Mouse (Mus musculus): Measurements from ENCODE around the gene Pomgnt2. TPM values are rescaled to one million over a fixed set of nuclear protein-coding genes. Genes with fewer than 3 reads are reported as not detected.
"Not testable (repeated sequence)": the region's sequence is repeated elsewhere in the genome, so short reads cannot be mapped to it uniquely, and the experiment has no call there.

The Pomgnt2 gene
- polyA plus RNA-seq, 1 experiment from 2014 or later, result 15.1 TPM

- Histone ChIP-seq H3K4me1 (peaks cover 19% of the 10 kb centered on the region), H3K4me2 (no peak overlapping the region), H3K9ac (no peak overlapping the region), H3K9me3 (no peaks in the 10 kb centered on the region), H3K4me3 (no peak overlapping the region), H3K27ac (0 out of 2 replicates have a peak overlapping the region, but pooled peaks have one; percentile 18), H3K27me3 (no peaks in the 10 kb centered on the region), H3K36me3 (no peaks in the 10 kb centered on the region)
- WGBS, result 45% methylated on average over 7 of the region's 7 CpGs
- ATAC-seq (ENCODE audit: insufficient number of reproducible peaks, insufficient read depth, low FRiP score, low TSS enrichment, low read depth), result no peak
Measured at GRCm38 (mm10) chr9:122025855-122026590, 29.1 kb upstream of the Pomgnt2 start.

- Histone ChIP-seq H3K36me3 (no peaks in the 10 kb centered on the region), H3K4me2 (no peak overlapping the region), H3K9me3 (no peaks in the 10 kb centered on the region), H3K4me1 (peaks cover 19% of the 10 kb centered on the region), H3K27me3 (no peaks in the 10 kb centered on the region), H3K4me3 (no peak overlapping the region), H3K27ac (no peak overlapping the region), H3K9ac (no peak overlapping the region)
- ATAC-seq (ENCODE audit: insufficient number of reproducible peaks, insufficient read depth, low FRiP score, low TSS enrichment, low read depth), result no peak
- WGBS, result 90% methylated on average over 6 of the region's 6 CpGs
Measured at GRCm38 (mm10) chr9:122024419-122024818, 27.5 kb upstream of the Pomgnt2 start.

- H3K9ac ChIP-seq, result no peak overlapping the region
- H3K4me1 ChIP-seq, result peaks cover 25% of the 10 kb centered on the region
- H3K36me3 ChIP-seq, result no peaks in the 10 kb centered on the region
- no peaks in the 10 kb centered on the region for H3K27me3 ChIP-seq
- 84% methylated on average over 5 of the region's 5 CpGs for WGBS
- no peaks in the 10 kb centered on the region for H3K9me3 ChIP-seq
- no peak overlapping the region for H3K4me2 ChIP-seq
- ATAC-seq (ENCODE audit: insufficient number of reproducible peaks, insufficient read depth, low FRiP score, low TSS enrichment, low read depth), result no peak
- H3K4me3 ChIP-seq, result no peak overlapping the region
- H3K27ac ChIP-seq, result no peak overlapping the region
Measured at GRCm38 (mm10) chr9:122023873-122024272, 27.0 kb upstream of the Pomgnt2 start.

GRCm38 (mm10) chr9:122022776-122023175 is 25.9 kb upstream of the Pomgnt2 start:
- peaks cover 26% of the 10 kb centered on the region for H3K4me1 ChIP-seq
- no peak overlapping the region for H3K4me3 ChIP-seq
- ATAC-seq (ENCODE audit: insufficient number of reproducible peaks, insufficient read depth, low FRiP score, low TSS enrichment, low read depth), result no peak
- no peaks in the 10 kb centered on the region for H3K36me3 ChIP-seq
- no peak overlapping the region for H3K27ac ChIP-seq
- no peaks in the 10 kb centered on the region for H3K9me3 ChIP-seq
- H3K4me2 ChIP-seq, result no peak overlapping the region
- WGBS, result 77% methylated on average over 9 of the region's 9 CpGs
- H3K9ac ChIP-seq, result no peak overlapping the region
- H3K27me3 ChIP-seq, result no peaks in the 10 kb centered on the region

- Histone ChIP-seq H3K9me3 (no peaks in the 10 kb centered on the region), H3K9ac (no peak overlapping the region), H3K4me1 (peaks cover 18% of the 10 kb centered on the region), H3K27ac (no peak overlapping the region), H3K27me3 (no peaks in the 10 kb centered on the region), H3K4me2 (no peak overlapping the region), H3K36me3 (no peaks in the 10 kb centered on the region), H3K4me3 (no peak overlapping the region)
- WGBS, result 83% methylated on average over 5 of the region's 5 CpGs
- ATAC-seq (ENCODE audit: insufficient number of reproducible peaks, insufficient read depth, low FRiP score, low TSS enrichment, low read depth), result no peak
Measured at GRCm38 (mm10) chr9:122021581-122021980, 24.7 kb upstream of the Pomgnt2 start.

GRCm38 (mm10) chr9:122021171-122021570 is 24.3 kb upstream of the Pomgnt2 start:
- H3K4me1 ChIP-seq, result peaks cover 14% of the 10 kb centered on the region
- H3K4me2 ChIP-seq; H3K4me3 ChIP-seq; H3K36me3 ChIP-seq; ATAC-seq (ENCODE audit: insufficient number of reproducible peaks, insufficient read depth, low FRiP score, low TSS enrichment, low read depth); H3K27ac ChIP-seq; H3K9ac ChIP-seq; H3K9me3 ChIP-seq; H3K27me3 ChIP-seq: not testable (repeated sequence)
- WGBS, result 83% methylated on average over 4 of the region's 4 CpGs

GRCm38 (mm10) chr9:122020321-122020720 is 23.4 kb upstream of the Pomgnt2 start:
- H3K4me1 ChIP-seq, result peaks cover 10% of the 10 kb centered on the region
- no peak overlapping the region for H3K27ac ChIP-seq
- no peak for ATAC-seq (ENCODE audit: insufficient number of reproducible peaks, insufficient read depth, low FRiP score, low TSS enrichment, low read depth)
- no peaks in the 10 kb centered on the region for H3K27me3 ChIP-seq
- no peaks in the 10 kb centered on the region for H3K36me3 ChIP-seq
- WGBS, result 81% methylated on average over 4 of the region's 4 CpGs
- no peak overlapping the region for H3K4me3 ChIP-seq
- no peak overlapping the region for H3K9ac ChIP-seq
- no peak overlapping the region for H3K4me2 ChIP-seq
- H3K9me3 ChIP-seq, result no peaks in the 10 kb centered on the region

- no peak overlapping the region for H3K9ac ChIP-seq
- H3K27ac ChIP-seq, result 0 out of 2 replicates have a peak overlapping the region, but pooled peaks have one; percentile 18
- no peak for ATAC-seq (ENCODE audit: insufficient number of reproducible peaks, insufficient read depth, low FRiP score, low TSS enrichment, low read depth)
- no peaks in the 10 kb centered on the region for H3K9me3 ChIP-seq
- peak overlapping the region; percentile 16 for H3K4me2 ChIP-seq
- WGBS, result 9% methylated on average over 8 of the region's 8 CpGs
- no peaks in the 10 kb centered on the region for H3K36me3 ChIP-seq
- no peak overlapping the region for H3K4me3 ChIP-seq
- peaks cover 10% of the 10 kb centered on the region for H3K4me1 ChIP-seq
- H3K27me3 ChIP-seq, result no peaks in the 10 kb centered on the region
Measured at GRCm38 (mm10) chr9:122018782-122019395, 22.0 kb upstream of the Pomgnt2 start.

GRCm38 (mm10) chr9:122018079-122018478 is 21.2 kb upstream of the Pomgnt2 start:
- H3K4me1 ChIP-seq, result peaks cover 10% of the 10 kb centered on the region

GRCm38 (mm10) chr9:122014241-122014667 is 17.3 kb upstream of the Pomgnt2 start:
- peaks cover 5% of the 10 kb centered on the region for H3K4me1 ChIP-seq
- H3K27me3 ChIP-seq, result 0 out of 2 replicates have a peak, but pooled peaks cover under 1% of the 10 kb centered on the region
- no peaks in the 10 kb centered on the region for H3K9me3 ChIP-seq
- H3K4me2 ChIP-seq, result 0 out of 2 replicates have a peak overlapping the region, but pooled peaks have one; percentile 5
- 11% methylated on average over 10 of the region's 10 CpGs for WGBS
- no peak overlapping the region for H3K9ac ChIP-seq
- no peak overlapping the region for H3K4me3 ChIP-seq
- no peaks in the 10 kb centered on the region for H3K36me3 ChIP-seq
- no peak overlapping the region for H3K27ac ChIP-seq
- no peak for ATAC-seq (ENCODE audit: insufficient number of reproducible peaks, insufficient read depth, low FRiP score, low TSS enrichment, low read depth)

More at GRCm38 (mm10) chr9:122018079-122018478, 21.2 kb upstream of the Pomgnt2 start:
- Histone ChIP-seq H3K27ac (no peak overlapping the region), H3K9ac (no peak overlapping the region), H3K36me3 (no peaks in the 10 kb centered on the region), H3K27me3 (no peaks in the 10 kb centered on the region), H3K4me3 (no peak overlapping the region), H3K9me3 (no peaks in the 10 kb centered on the region), H3K4me2 (no peak overlapping the region)
- ATAC-seq (ENCODE audit: insufficient number of reproducible peaks, insufficient read depth, low FRiP score, low TSS enrichment, low read depth), result no peak
- whole genome bisulfite sequencing, result 78% methylated on average over 5 of the region's 5 CpGs

- no peak for ATAC-seq (ENCODE audit: insufficient number of reproducible peaks, insufficient read depth, low FRiP score, low TSS enrichment, low read depth)
- Histone ChIP-seq H3K9me3 (no peaks in the 10 kb centered on the region), H3K9ac (no peak overlapping the region), H3K27ac (no peak overlapping the region), H3K4me3 (no peak overlapping the region), H3K4me2 (no peak overlapping the region), H3K27me3 (0 out of 2 replicates have a peak, but pooled peaks cover 3% of the 10 kb centered on the region), H3K36me3 (no peaks in the 10 kb centered on the region), H3K4me1 (no peaks in the 10 kb centered on the region)
- WGBS, result 76% methylated on average over 4 of the region's 4 CpGs
Measured at GRCm38 (mm10) chr9:122013629-122014028, 16.7 kb upstream of the Pomgnt2 start.

GRCm38 (mm10) chr9:122012816-122013215 is 15.9 kb upstream of the Pomgnt2 start:
- Histone ChIP-seq H3K27ac (no peak overlapping the region), H3K36me3 (no peaks in the 10 kb centered on the region), H3K9me3 (no peaks in the 10 kb centered on the region), H3K9ac (no peak overlapping the region), H3K4me2 (no peak overlapping the region), H3K27me3 (0 out of 2 replicates have a peak, but pooled peaks cover 3% of the 10 kb centered on the region), H3K4me1 (no peaks in the 10 kb centered on the region), H3K4me3 (no peak overlapping the region)
- WGBS, result 77% methylated on average over 2 of the region's 2 CpGs
- no peak for ATAC-seq (ENCODE audit: insufficient number of reproducible peaks, insufficient read depth, low FRiP score, low TSS enrichment, low read depth)
